ENCODE assay signal across 10 mouse cellular contexts in the genomic region with DNA sequence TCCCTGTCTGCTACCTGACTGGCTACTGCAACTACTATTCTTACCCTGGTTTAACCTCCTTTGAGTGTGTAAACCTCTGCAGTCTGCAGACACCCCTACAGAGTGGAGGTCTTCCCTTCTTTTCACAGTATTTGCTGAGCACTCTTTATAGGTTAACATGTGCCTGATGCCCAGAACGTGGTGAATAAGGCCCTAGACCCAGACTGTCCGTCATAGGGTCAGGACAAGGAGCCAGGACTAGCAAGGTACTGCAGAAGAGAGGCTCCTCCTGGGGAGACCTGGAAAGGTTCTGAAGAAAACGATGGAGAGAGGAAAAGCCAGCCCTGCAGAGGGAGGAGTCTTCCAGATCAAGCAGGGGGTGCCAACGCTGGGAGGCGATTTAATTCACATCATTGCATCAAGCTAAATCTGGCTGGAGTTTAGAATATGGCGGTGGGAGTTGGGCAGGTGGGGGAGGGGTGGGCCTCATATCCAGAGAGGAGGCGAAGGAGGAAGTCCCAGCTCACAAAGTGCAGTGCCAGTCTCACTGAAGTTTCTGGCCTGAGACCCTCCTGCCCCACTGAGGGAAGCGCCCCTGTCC. TPM values are rescaled to one million over a fixed set of nuclear protein-coding genes. Genes with fewer than 3 reads are reported as not detected.
DNase-seq lines count a peak whose midpoint lies in the region; ATAC-seq and TF ChIP-seq lines count a peak whose summit lies in the region.
"Had no signal": no experiment of that assay in that cellular context is flagged by ENCODE, and none has a peak within 500 bp of the region (broad histone marks: within the 10 kb centered on the region; RNA-seq: fewer than 3 reads in every experiment).

No protein-coding gene starts in this region.

- no peaks in the 10 kb centered on the region for H3K27me3 ChIP-seq in kidney, postnatal 0 days (ENCODE audit: insufficient read depth, low read length)
- H3K27me3 ChIP-seq in embryonic facial prominence, embryonic 15.5 days, result no peaks in the 10 kb centered on the region
- H3K27me3 ChIP-seq in intestine, embryonic 16.5 days (replicated peaks; ENCODE audit: control insufficient read depth, insufficient read depth, low read length), result no peaks in the 10 kb centered on the region
- no peaks in the 10 kb centered on the region for H3K27me3 ChIP-seq in neural tube, embryonic 13.5 days

- H3K36me3 ChIP-seq in kidney, postnatal 0 days (ENCODE audit: insufficient read depth, low read length), result no peaks in the 10 kb centered on the region
- H3K36me3 ChIP-seq in embryonic facial prominence, embryonic 15.5 days, result no peaks in the 10 kb centered on the region
- no peaks in the 10 kb centered on the region for H3K36me3 ChIP-seq in intestine, embryonic 16.5 days (ENCODE audit: control insufficient read depth, insufficient read depth, low read length)
- H3K36me3 ChIP-seq in neural tube, embryonic 13.5 days, result no peaks in the 10 kb centered on the region

- ATAC-seq in kidney, postnatal 0 days (replicated peaks; ENCODE audit: low FRiP score, low read depth), result no peak
- no peak for ATAC-seq in embryonic facial prominence, embryonic 15.5 days (ENCODE audit: insufficient number of reproducible peaks, low FRiP score, low TSS enrichment, low read depth)
- ATAC-seq in intestine, embryonic 16.5 days, result no peak
- no peak for ATAC-seq in neural tube, embryonic 13.5 days (ENCODE audit: low read depth)
- ATAC-seq: Patski had no signal

- peak overlapping the region; percentile 100 for H3K4me2 ChIP-seq in kidney, postnatal 0 days (ENCODE audit: low read length)
- H3K4me2 ChIP-seq in embryonic facial prominence, embryonic 15.5 days (replicated peaks), result peak overlapping the region; percentile 94
- H3K4me2 ChIP-seq in intestine, embryonic 16.5 days (ENCODE audit: low read depth, low read length), result peak overlapping the region; percentile 93
- H3K4me2 ChIP-seq in neural tube, embryonic 13.5 days, result peak overlapping the region; percentile 98

- H3K4me1 ChIP-seq in kidney, postnatal 0 days (replicated peaks; ENCODE audit: insufficient read depth, low read length), result peaks cover 7% of the 10 kb centered on the region; the same call in 1 of the 2 replicates
- H3K4me1 ChIP-seq in embryonic facial prominence, embryonic 15.5 days, result peaks cover 47% of the 10 kb centered on the region
- H3K4me1 ChIP-seq in intestine, embryonic 16.5 days (ENCODE audit: control insufficient read depth, insufficient read depth, low read length), result peaks cover 27% of the 10 kb centered on the region
- H3K4me1 ChIP-seq in neural tube, embryonic 13.5 days (replicated peaks), result peaks cover 31% of the 10 kb centered on the region

- no peaks in the 10 kb centered on the region for H3K9me3 ChIP-seq in kidney, postnatal 0 days (replicated peaks; ENCODE audit: low read length)
- no peaks in the 10 kb centered on the region for H3K9me3 ChIP-seq in embryonic facial prominence, embryonic 15.5 days (replicated peaks)
- H3K9me3 ChIP-seq in intestine, embryonic 16.5 days (ENCODE audit: control insufficient read depth, low read length), result 0 out of 2 replicates have a peak, but pooled peaks cover 4% of the 10 kb centered on the region
- no peaks in the 10 kb centered on the region for H3K9me3 ChIP-seq in neural tube, embryonic 13.5 days

- DNase-seq in kidney, postnatal 0 days (ENCODE audit: low spot score), result no peak
- no peak for DNase-seq in kidney, postnatal 14 days
- DNase-seq in gastrocnemius, postnatal 25 days, result no peak
- DNase-seq in urinary bladder, postnatal 14 days (ENCODE audit: low spot score), result no peak
- DNase-seq in layer of hippocampus, adult 9-11 months, result no peak

- TF ChIP-seq CTCF in kidney, postnatal 0 days (IDR thresholded peaks at IDR 0.05; ENCODE audit: low read depth), result no peak

- H3K27ac ChIP-seq in kidney, postnatal 0 days, result no peak overlapping the region
- peak overlapping the region; percentile 89 for H3K27ac ChIP-seq in embryonic facial prominence, embryonic 15.5 days (replicated peaks)
- peak overlapping the region; percentile 79 for H3K27ac ChIP-seq in intestine, embryonic 16.5 days (ENCODE audit: low read length)
- H3K27ac ChIP-seq in neural tube, embryonic 13.5 days (replicated peaks), result peak overlapping the region; percentile 79

- no peak overlapping the region for H3K9ac ChIP-seq in kidney, postnatal 0 days (ENCODE audit: low read depth, low read length)
- H3K9ac ChIP-seq in embryonic facial prominence, embryonic 15.5 days, result peak overlapping the region; percentile 93
- peak overlapping the region; percentile 86 for H3K9ac ChIP-seq in intestine, embryonic 16.5 days (ENCODE audit: low read depth, low read length)
- peak overlapping the region; percentile 89 for H3K9ac ChIP-seq in neural tube, embryonic 13.5 days

- WGBS in kidney, postnatal 0 days, result 41% methylated on average over 8 of the region's 8 CpGs
- 19% methylated on average over 8 of the region's 8 CpGs for WGBS in embryonic facial prominence, embryonic 15.5 days
- 30% methylated on average over 8 of the region's 8 CpGs for WGBS in intestine, embryonic 16.5 days
- 31% methylated on average over 8 of the region's 8 CpGs for WGBS in neural tube, embryonic 13.5 days

- 0 out of 2 replicates have a peak overlapping the region, but pooled peaks have one; percentile 67 for H3K4me3 ChIP-seq in kidney, postnatal 0 days (replicated peaks; ENCODE audit: low read depth, low read length)
- H3K4me3 ChIP-seq in embryonic facial prominence, embryonic 15.5 days (replicated peaks), result peak overlapping the region; percentile 81
- peak overlapping the region; percentile 83 for H3K4me3 ChIP-seq in intestine, embryonic 16.5 days (ENCODE audit: low read length)
- peak overlapping the region; percentile 77 for H3K4me3 ChIP-seq in neural tube, embryonic 13.5 days

RNA-seq across cellular contexts. Expression of a gene that starts 2.0 kb away (rescaled TPM):
- 4.9 and 5.2 TPM in 2 replicates for polyA plus RNA-seq in kidney, postnatal 0 days (2015; fragmentation: Nextera tagmentation; extraction: Ambion mirVana)
- polyA plus RNA-seq in embryonic facial prominence, embryonic 15.5 days (2015; fragmentation: Nextera tagmentation; extraction: Ambion mirVana), result 38.1 and 38.4 TPM in 2 replicates
- polyA plus RNA-seq in intestine, embryonic 16.5 days (2015; fragmentation: Nextera tagmentation; extraction: Ambion mirVana), result 13.0 and 14.5 TPM in 2 replicates
- 8.9 and 10.3 TPM in 2 replicates for polyA plus RNA-seq in neural tube, embryonic 13.5 days (2015; fragmentation: Nextera tagmentation; extraction: Ambion mirVana)
- 10 to 100 TPM; 26.4 to 27.3 TPM for total RNA-seq in gastrocnemius, postnatal 25 days (2021)

RNA-seq across cellular contexts. Expression of a gene that starts 37.7 kb away (rescaled TPM):
- polyA plus RNA-seq in kidney, postnatal 0 days (2015; fragmentation: Nextera tagmentation; extraction: Ambion mirVana), result 2.2 and 2.4 TPM in 2 replicates
- 1.5 and 2.3 TPM in 2 replicates for polyA plus RNA-seq in embryonic facial prominence, embryonic 15.5 days (2015; fragmentation: Nextera tagmentation; extraction: Ambion mirVana)
- polyA plus RNA-seq in intestine, embryonic 16.5 days (2015; fragmentation: Nextera tagmentation; extraction: Ambion mirVana), result 0.12 and 0.60 TPM in 2 replicates
- 12.3 and 12.9 TPM in 2 replicates for polyA plus RNA-seq in neural tube, embryonic 13.5 days (2015; fragmentation: Nextera tagmentation; extraction: Ambion mirVana)
- total RNA-seq in gastrocnemius, postnatal 25 days (2021), result under 1 TPM; 0.21 to 0.33 TPM
- total RNA-seq: liver, adult 2 months had no signal
- polyA plus RNA-seq: liver, adult 2 months; Patski had no signal
